Mouse (Mus musculus) G1E (cell line): ENCODE measurements around the gene Lrba.

Experiments
- CTCF ChIP-seq: IDR thresholded peaks from 2 replicates; pipeline ENCODE4 v1.5.1; 2012; ENCODE audit warnings: low read depth, low read length, inconsistent platforms, mixed read lengths
- GATA1 ChIP-seq: IDR thresholded peaks from 2 replicates; pipeline ENCODE4 v1.6.1; 2012; ENCODE audit warnings: borderline replicate concordance, low read length, inconsistent platforms, mixed read lengths

DNA sequence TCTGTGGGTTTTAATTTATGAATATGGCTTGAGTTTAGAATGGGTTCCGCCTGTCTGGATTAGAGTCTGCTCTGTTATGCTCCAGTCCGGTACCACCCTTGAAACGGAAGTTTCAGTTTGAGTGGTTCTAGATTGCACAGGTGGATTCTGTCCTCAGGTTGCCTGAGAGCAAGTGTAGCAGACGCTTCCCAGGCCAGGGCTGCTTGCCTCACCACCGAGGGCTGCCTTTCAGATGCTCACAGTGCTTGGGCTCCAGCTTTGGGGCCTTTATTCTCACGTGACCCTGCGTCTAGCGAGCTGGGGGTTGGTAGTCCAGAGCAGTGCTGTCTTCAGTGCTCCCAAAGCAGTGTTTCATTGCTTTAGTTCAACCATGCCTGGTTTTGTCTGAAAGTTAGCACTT lies 22.7 kb downstream of the Lrba start:
- TF ChIP-seq CTCF, result no peak
- TF ChIP-seq GATA1, result no peak
